Mouse (Mus musculus): ENCODE data around the gene Ostm1. TPM values are rescaled to one million over a fixed set of nuclear protein-coding genes. Genes with fewer than 3 reads are reported as not detected.

The Ostm1 gene
- polyA plus RNA-seq, 1 experiment from 2014 or later: 13.5 TPM

GRCm38 (mm10) chr10:42578281-42578675 is 5.3 kb upstream of the Ostm1 start:
- DNase-seq (ENCODE audit: low spot score): no peak

GRCm38 (mm10) chr10:42578698-42579474 is 4.7 kb upstream of the Ostm1 start:
- Histone ChIP-seq H3K4me1 (replicated peaks; ENCODE audit: control insufficient read depth, insufficient read depth) (no peaks in the 10 kb centered on the region), H3K9ac (ENCODE audit: low read length) (no peak overlapping the region), H3K4me3 (ENCODE audit: low read depth, low read length) (no peak overlapping the region), H3K27me3 (ENCODE audit: control insufficient read depth, insufficient read depth, low read length) (peaks cover 45% of the 10 kb centered on the region), H3K4me2 (replicated peaks; ENCODE audit: low read depth) (no peak overlapping the region), H3K36me3 (ENCODE audit: control insufficient read depth, insufficient read depth, low read length) (no peaks in the 10 kb centered on the region), H3K27ac (replicated peaks) (no peak overlapping the region), H3K9me3 (ENCODE audit: control insufficient read depth, low read length) (no peaks in the 10 kb centered on the region)
- 3% methylated on average over 22 of the region's 22 CpGs for WGBS
- no peak for TF ChIP-seq EP300 (optimal IDR thresholded peaks at IDR 0.05)
- TF ChIP-seq CTCF (IDR thresholded peaks at IDR 0.05; ENCODE audit: low read depth): no peak
- no peak for DNase-seq (ENCODE audit: low spot score)
- ATAC-seq (ENCODE audit: low FRiP score, low TSS enrichment): no peak

More at GRCm38 (mm10) chr10:42578281-42578675, 5.3 kb upstream of the Ostm1 start:
- Histone ChIP-seq H3K4me2 (replicated peaks; ENCODE audit: low read depth) (no peak overlapping the region), H3K27ac (replicated peaks) (no peak overlapping the region), H3K4me3 (ENCODE audit: low read depth, low read length) (no peak overlapping the region), H3K4me1 (replicated peaks; ENCODE audit: control insufficient read depth, insufficient read depth) (no peaks in the 10 kb centered on the region), H3K9me3 (ENCODE audit: control insufficient read depth, low read length) (no peaks in the 10 kb centered on the region), H3K36me3 (ENCODE audit: control insufficient read depth, insufficient read depth, low read length) (no peaks in the 10 kb centered on the region), H3K27me3 (ENCODE audit: control insufficient read depth, insufficient read depth, low read length) (peaks cover 44% of the 10 kb centered on the region), H3K9ac (ENCODE audit: low read length) (no peak overlapping the region)
- ATAC-seq (ENCODE audit: low FRiP score, low TSS enrichment): no peak
- 4% methylated on average over 15 of the region's 15 CpGs for WGBS
- TF ChIP-seq EP300 (optimal IDR thresholded peaks at IDR 0.05): no peak
- no peak for TF ChIP-seq CTCF (IDR thresholded peaks at IDR 0.05; ENCODE audit: low read depth)

- no peak overlapping the region; the same call in 1 of the 2 replicates for H3K4me2 ChIP-seq (replicated peaks; ENCODE audit: low read depth)
- WGBS: 1% methylated on average over 35 of the region's 41 CpGs
- ATAC-seq (ENCODE audit: low FRiP score, low TSS enrichment) (0 out of 2 replicates have a peak, but pooled peaks have one; percentile 24), DNase-seq (ENCODE audit: low spot score) (no peak)
- H3K9ac ChIP-seq (ENCODE audit: low read length): no peak overlapping the region
- H3K27ac ChIP-seq (replicated peaks): no peak overlapping the region
- no peak overlapping the region; the same call in 1 of the 2 replicates for H3K4me3 ChIP-seq (ENCODE audit: low read depth, low read length)
- no peaks in the 10 kb centered on the region for H3K36me3 ChIP-seq (ENCODE audit: control insufficient read depth, insufficient read depth, low read length)
- H3K9me3 ChIP-seq (ENCODE audit: control insufficient read depth, low read length): no peaks in the 10 kb centered on the region
- no peaks in the 10 kb centered on the region for H3K4me1 ChIP-seq (replicated peaks; ENCODE audit: control insufficient read depth, insufficient read depth)
- no peak for TF ChIP-seq CTCF (IDR thresholded peaks at IDR 0.05; ENCODE audit: low read depth)
- no peak for TF ChIP-seq EP300 (optimal IDR thresholded peaks at IDR 0.05)
- peaks cover 44% of the 10 kb centered on the region for H3K27me3 ChIP-seq (ENCODE audit: control insufficient read depth, insufficient read depth, low read length)
Measured at GRCm38 (mm10) chr10:42579475-42580130, 4.0 kb upstream of the Ostm1 start.

- H3K4me1 ChIP-seq (replicated peaks; ENCODE audit: control insufficient read depth, insufficient read depth): no peaks in the 10 kb centered on the region
- no peaks in the 10 kb centered on the region for H3K9me3 ChIP-seq (ENCODE audit: control insufficient read depth, low read length)
- H3K9ac ChIP-seq (ENCODE audit: low read length): no peak overlapping the region
- ATAC-seq (ENCODE audit: low FRiP score, low TSS enrichment) (no peak), DNase-seq (ENCODE audit: low spot score) (no peak)
- peaks cover 46% of the 10 kb centered on the region for H3K27me3 ChIP-seq (ENCODE audit: control insufficient read depth, insufficient read depth, low read length)
- H3K36me3 ChIP-seq (ENCODE audit: control insufficient read depth, insufficient read depth, low read length): no peaks in the 10 kb centered on the region
- WGBS: 4% methylated on average over 29 of the region's 29 CpGs
- no peak overlapping the region for H3K4me3 ChIP-seq (ENCODE audit: low read depth, low read length)
- TF ChIP-seq CTCF (IDR thresholded peaks at IDR 0.05; ENCODE audit: low read depth) (no peak), EP300 (optimal IDR thresholded peaks at IDR 0.05) (no peak)
- H3K4me2 ChIP-seq (replicated peaks; ENCODE audit: low read depth): no peak overlapping the region
- no peak overlapping the region for H3K27ac ChIP-seq (replicated peaks)
Measured at GRCm38 (mm10) chr10:42580131-42580950, 3.3 kb upstream of the Ostm1 start.

- no peaks in the 10 kb centered on the region for H3K36me3 ChIP-seq (ENCODE audit: control insufficient read depth, insufficient read depth, low read length)
- no peaks in the 10 kb centered on the region for H3K9me3 ChIP-seq (ENCODE audit: control insufficient read depth, low read length)
- peaks cover 41% of the 10 kb centered on the region for H3K27me3 ChIP-seq (ENCODE audit: control insufficient read depth, insufficient read depth, low read length)
- no peak overlapping the region for H3K4me2 ChIP-seq (replicated peaks; ENCODE audit: low read depth)
- H3K27ac ChIP-seq (replicated peaks): no peak overlapping the region
- ATAC-seq (ENCODE audit: low FRiP score, low TSS enrichment) (no peak), DNase-seq (ENCODE audit: low spot score) (no peak)
- H3K4me3 ChIP-seq (ENCODE audit: low read depth, low read length): no peak overlapping the region
- TF ChIP-seq EP300 (optimal IDR thresholded peaks at IDR 0.05): no peak
- WGBS: 15% methylated on average over 7 of the region's 7 CpGs
- H3K9ac ChIP-seq (ENCODE audit: low read length): no peak overlapping the region
- H3K4me1 ChIP-seq (replicated peaks; ENCODE audit: control insufficient read depth, insufficient read depth): no peaks in the 10 kb centered on the region
Measured at GRCm38 (mm10) chr10:42580951-42581277, 2.7 kb upstream of the Ostm1 start.
